Mouse (Mus musculus): ENCODE results near the gene Dmrtc1c1. TPM values are rescaled to one million over a fixed set of nuclear protein-coding genes. Genes with fewer than 3 reads are reported as not detected.
"Not testable (repeated sequence)": the region's sequence is repeated elsewhere in the genome, so short reads cannot be mapped to it uniquely, and the experiment has no call there.

Gene Dmrtc1c1
- total RNA-seq (2021): not detected

DNA sequence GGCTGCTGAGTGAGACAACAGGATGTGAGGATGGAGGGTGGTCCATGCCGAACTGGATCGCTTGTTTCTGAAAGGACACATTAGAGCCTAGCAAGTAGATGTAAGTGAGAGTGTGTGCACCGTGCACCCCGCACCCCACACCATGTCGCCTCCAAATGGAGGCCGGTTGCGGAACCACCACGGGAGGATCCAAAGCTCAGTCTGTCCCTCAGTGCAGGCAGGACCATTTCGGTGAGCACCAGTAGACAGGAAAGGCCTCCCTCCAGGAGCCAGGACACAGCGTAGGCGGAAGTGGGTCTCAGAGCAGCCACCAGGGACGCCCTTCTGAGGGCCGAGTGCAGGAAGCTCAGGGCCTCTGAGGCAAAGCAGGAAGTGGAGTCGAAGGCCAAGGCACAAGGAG, at the start of gene Dmrtc1c1:
TSS of gene Dmrtc1c1 (plus strand) at position 301 of the 400 bp plus-strand sequence.
- DNase-seq; intact Hi-C loops (cut with DNase I): not testable (repeated sequence)

- intact Hi-C loops (cut with DNase I): no loop called here
- DNase-seq: no peak
These were observed 36.9 kb upstream of the Dmrtc1c1 start for GRCm38 (mm10) chrX:102765878-102766277.

DNA sequence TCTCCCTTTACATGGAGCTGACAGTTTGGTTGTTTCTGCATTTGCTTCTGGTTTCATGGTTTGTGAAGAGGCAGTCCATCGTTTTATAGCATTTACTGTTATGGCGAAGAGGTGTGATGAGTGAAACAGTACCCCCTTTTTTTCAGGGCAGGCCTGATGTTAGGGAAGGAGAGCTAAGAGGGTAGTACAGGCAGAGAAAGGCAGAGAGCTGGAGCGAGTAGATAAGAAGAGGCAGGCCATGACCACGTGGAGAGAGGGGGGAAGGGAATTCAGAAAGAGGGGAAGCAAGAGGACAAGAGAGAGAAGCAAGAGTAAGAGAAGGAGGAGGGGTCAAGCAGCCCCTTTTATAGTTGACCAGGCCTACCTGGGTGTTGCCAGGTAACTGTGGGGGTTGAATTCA, 9.5 kb downstream of the Dmrtc1c1 start:
- intact Hi-C loops (cut with DNase I): no loop called here
- DNase-seq: no peak

DNA sequence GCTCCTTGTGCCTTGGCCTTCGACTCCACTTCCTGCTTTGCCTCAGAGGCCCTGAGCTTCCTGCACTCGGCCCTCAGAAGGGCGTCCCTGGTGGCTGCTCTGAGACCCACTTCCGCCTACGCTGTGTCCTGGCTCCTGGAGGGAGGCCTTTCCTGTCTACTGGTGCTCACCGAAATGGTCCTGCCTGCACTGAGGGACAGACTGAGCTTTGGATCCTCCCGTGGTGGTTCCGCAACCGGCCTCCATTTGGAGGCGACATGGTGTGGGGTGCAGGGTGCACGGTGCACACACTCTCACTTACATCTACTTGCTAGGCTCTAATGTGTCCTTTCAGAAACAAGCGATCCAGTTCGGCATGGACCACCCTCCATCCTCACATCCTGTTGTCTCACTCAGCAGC, 51.8 kb downstream of the Dmrtc1c1 start, which contains the start of gene Dmrtc1c2:
TSS of gene Dmrtc1c2 (minus strand) at position 101 of the 400 bp plus-strand sequence.
- DNase-seq; intact Hi-C loops (cut with DNase I): not testable (repeated sequence)

Other genes with a start within 250 kb of the Dmrtc1c1 start
- 10 to 100 TPM; 24.0 to 32.7 TPM for gene Phka1, start 158.7 kb upstream of the Dmrtc1c1 start, total RNA-seq (2021)
- gene Gm3880, start 116.0 kb upstream of the Dmrtc1c1 start, total RNA-seq (2021): not detected
- gene Gm9112, start 95.3 kb upstream of the Dmrtc1c1 start, total RNA-seq (2021): not detected
- gene Dmrtc1b, start 95.1 kb upstream of the Dmrtc1c1 start, total RNA-seq (2021): not detected
- gene Dmrtc1c2, start 51.7 kb downstream of the Dmrtc1c1 start, total RNA-seq (2021): not detected
- gene 1700031F05Rik, start 65.0 kb downstream of the Dmrtc1c1 start, total RNA-seq (2021): not detected
- gene Dmrtc1a, start 105.7 kb downstream of the Dmrtc1c1 start, total RNA-seq (2021): under 1 TPM in 1 of 2 experiments, not detected in 1; 0.34 TPM
- gene 1700011M02Rik, start 105.9 kb downstream of the Dmrtc1c1 start, total RNA-seq (2021): not detected
- gene 1700018G05Rik, start 125.4 kb downstream of the Dmrtc1c1 start, total RNA-seq (2021): not detected

Data from heart, postnatal 10 days (tissue).